Mouse (Mus musculus) heart, adult 2 months (tissue): Measurements from ENCODE around the gene Ly6f. TPM values are rescaled to one million over a fixed set of nuclear protein-coding genes. Genes with fewer than 3 reads are reported as not detected.
"Not testable (repeated sequence)": the region's sequence is repeated elsewhere in the genome, so short reads cannot be mapped to it uniquely, and the experiment has no call there.

ENCODE experiments used
- DNase-seq, 2 experiments: peaks; one replicate each; pipeline ENCODE4 v3.0.0; 2021
- H3K27ac ChIP-seq: fragments of 200-600 bp; 2 replicates; pipeline ENCODE4 v1.8.1; 2022
- H3K27me3 ChIP-seq: fragments of 200-500 bp; 2 replicates; pipeline ENCODE4 v1.6.1; 2012; ENCODE audit warnings: mild to moderate bottlenecking, low read length, inconsistent platforms, mixed read lengths; ENCODE audit not compliant: control insufficient read depth, insufficient read depth
- H3K36me3 ChIP-seq: fragments of 200-500 bp; 2 replicates; pipeline ENCODE4 v1.6.1; 2012; ENCODE audit warnings: low read length, inconsistent platforms; ENCODE audit not compliant: control insufficient read depth, insufficient read depth
- H3K4me1 ChIP-seq: fragments of 200-500 bp; 2 replicates; pipeline ENCODE4 v1.6.1; 2011; ENCODE audit warnings: low read length; ENCODE audit not compliant: control insufficient read depth, insufficient read depth
- H3K4me3 ChIP-seq: fragments of 200-600 bp; 2 replicates; pipeline ENCODE4 v1.8.1; 2022
- H3K79me2 ChIP-seq: fragments of 200-500 bp; replicated peaks from 2 replicates; pipeline ENCODE4 v1.6.1; 2012; ENCODE audit warnings: mild to moderate bottlenecking, inconsistent platforms, low read length, moderate library complexity, mixed read lengths; ENCODE audit not compliant: control insufficient read depth, insufficient read depth
- H3K9ac ChIP-seq: fragments of 200-500 bp; 2 replicates; pipeline ENCODE4 v1.6.1; 2012; ENCODE audit warnings: low read depth, mild to moderate bottlenecking, control low read depth, inconsistent platforms, low read length, mixed read lengths
- CTCF ChIP-seq: fragments of 200-600 bp; IDR thresholded peaks from 2 replicates; pipeline ENCODE4 v1.8.1; 2022; ENCODE audit warnings: antibody characterized with exemption, mild to moderate bottlenecking, moderate library complexity
- EP300 ChIP-seq: fragments of 200-500 bp; IDR thresholded peaks from 2 replicates; pipeline ENCODE4 v1.6.1; 2011; ENCODE audit warnings: low read depth, low read length, control low read depth; ENCODE audit not compliant: insufficient read depth
- POLR2A ChIP-seq: fragments of 200-500 bp; IDR thresholded peaks from 2 replicates; pipeline ENCODE4 v1.6.1; 2011; ENCODE audit warnings: mild to moderate bottlenecking, low read depth, low read length, control low read depth; ENCODE audit not compliant: insufficient read depth
- WGBS: fragments of 180-500 bp; shearing (Covaris S2); methylation state at CpG from one replicate; pipeline ENCODE4 v1.1.7; 2018; 5-methylcytosine and 5-hydroxymethylcytosine counted together
- intact Hi-C: fragments of 180-260 bp; cut with DNase I; formaldehyde crosslinking; loops from one replicate; pipeline ENCODE4 v1.15.1; 2025
- polyA plus RNA-seq: library from polyadenylated mRNA; depleted of rRNA; stranded (reverse); fragments of >200 nt; gene quantifications from 2 replicates; pipeline ENCODE4 v1.2.3, GENCODE M21; 2012
- total RNA-seq, 2 experiments: library from RNA; stranded (reverse); gene quantifications; 2 replicates each; pipeline ENCODE4 v1.2.3; 2021

The Ly6f gene
- total and polyA plus RNA-seq, 3 experiments, result not detected

GRCm38 (mm10) chr15:75271891-75272290 is 3.7 kb downstream of the Ly6f start:
- no peaks in the 10 kb centered on the region for H3K4me1 ChIP-seq
- no peak overlapping the region for H3K9ac ChIP-seq
- intact Hi-C loops, result no loop called here
- DNase-seq, result no peak
- H3K27ac ChIP-seq, result no peak overlapping the region
- H3K79me2 ChIP-seq, result no peaks in the 10 kb centered on the region
- no peaks in the 10 kb centered on the region for H3K36me3 ChIP-seq
- no peaks in the 10 kb centered on the region for H3K27me3 ChIP-seq
- 54% methylated on average over 3 of the region's 3 CpGs for WGBS
- no peak for TF ChIP-seq POLR2A
- no peak for TF ChIP-seq EP300
- no peak for TF ChIP-seq CTCF
- H3K4me3 ChIP-seq, result no peak overlapping the region

DNA sequence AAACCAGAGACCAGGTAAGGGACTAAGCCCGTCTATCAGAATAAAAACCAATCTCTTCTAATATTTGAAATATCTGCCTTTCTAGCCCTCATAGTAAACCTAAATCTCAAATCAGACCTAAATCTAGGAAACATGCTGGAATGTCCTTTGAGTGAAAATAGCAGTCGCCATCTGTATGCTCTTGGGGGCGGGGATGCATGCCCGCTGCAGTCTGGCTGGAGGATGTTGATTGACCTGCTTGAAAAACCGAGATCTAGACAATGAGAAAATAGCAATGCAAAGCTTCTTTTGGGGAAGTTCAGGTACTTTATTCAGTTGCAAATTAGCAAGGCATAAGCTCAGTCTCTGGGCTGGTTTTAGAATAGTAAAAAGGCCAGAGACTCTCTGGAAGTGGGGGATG is 13.8 kb downstream of the Ly6f start:
- H3K36me3 ChIP-seq, H3K27ac ChIP-seq, H3K27me3 ChIP-seq, H3K4me1 ChIP-seq, intact Hi-C loops, DNase-seq, H3K9ac ChIP-seq, H3K4me3 ChIP-seq, H3K79me2 ChIP-seq: not testable (repeated sequence)
- WGBS, result 71% methylated on average over 5 of the region's 5 CpGs

- H3K4me3 ChIP-seq, H3K4me1 ChIP-seq, H3K27me3 ChIP-seq, H3K9ac ChIP-seq, H3K27ac ChIP-seq, intact Hi-C loops, DNase-seq, H3K36me3 ChIP-seq, H3K79me2 ChIP-seq: not testable (repeated sequence)
- WGBS, result 74% methylated on average over 4 of the region's 4 CpGs
These were observed 18.3 kb downstream of the Ly6f start for GRCm38 (mm10) chr15:75286512-75286911.

GRCm38 (mm10) chr15:75292377-75292776 is 24.2 kb downstream of the Ly6f start:
- Histone ChIP-seq H3K27me3 (no peaks in the 10 kb centered on the region), H3K27ac (no peak overlapping the region), H3K4me1 (no peaks in the 10 kb centered on the region), H3K36me3 (no peaks in the 10 kb centered on the region), H3K4me3 (no peak overlapping the region), H3K9ac (no peak overlapping the region), H3K79me2 (no peaks in the 10 kb centered on the region)
- no peak for DNase-seq
- intact Hi-C loops, result no loop called here
- TF ChIP-seq POLR2A, result no peak
- no peak for TF ChIP-seq EP300
- no peak for TF ChIP-seq CTCF
- 82% methylated on average over 1 of the region's 1 CpGs for WGBS

DNA sequence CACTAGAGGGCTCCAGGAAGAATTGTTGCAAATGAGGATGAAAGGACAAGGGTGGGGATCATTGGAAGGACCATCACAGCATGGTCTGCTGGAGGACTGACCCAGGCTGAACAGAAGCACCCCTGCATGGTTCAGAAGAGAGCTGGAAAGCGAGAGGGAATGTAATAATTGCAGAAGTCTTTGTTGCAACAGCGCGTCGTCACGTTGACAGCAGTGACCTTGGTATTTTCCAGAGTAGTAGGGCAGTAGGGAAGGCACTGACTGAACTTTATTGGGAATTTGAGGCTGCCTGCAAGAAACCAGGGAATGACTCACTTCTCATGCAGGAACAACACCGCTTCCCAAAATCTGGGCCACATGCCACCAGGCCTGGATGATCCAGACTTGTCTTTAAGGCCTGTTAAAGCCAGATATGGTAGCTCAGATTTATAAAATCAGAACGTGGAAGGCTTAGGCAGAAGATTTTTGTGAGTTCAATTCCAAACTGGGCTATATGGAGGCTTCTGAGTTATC is 25.7 kb downstream of the Ly6f start:
- TF ChIP-seq CTCF, result no peak
- Histone ChIP-seq H3K9ac (no peak overlapping the region), H3K27me3 (no peaks in the 10 kb centered on the region), H3K36me3 (no peaks in the 10 kb centered on the region), H3K27ac (no peak overlapping the region), H3K79me2 (no peaks in the 10 kb centered on the region), H3K4me3 (no peak overlapping the region), H3K4me1 (no peaks in the 10 kb centered on the region)
- no peak for DNase-seq
- 78% methylated on average over 7 of the region's 7 CpGs for WGBS
- intact Hi-C loops, result no loop called here

GRCm38 (mm10) chr15:75306101-75306500 is 37.9 kb downstream of the Ly6f start:
- whole genome bisulfite sequencing, result 42% methylated on average over 1 of the region's 1 CpGs
- no peaks in the 10 kb centered on the region for H3K79me2 ChIP-seq

GRCm38 (mm10) chr15:75309186-75309585 is 41.0 kb downstream of the Ly6f start:
- 73% methylated on average over 4 of the region's 4 CpGs for WGBS
- H3K27ac ChIP-seq, result no peak overlapping the region
- no peaks in the 10 kb centered on the region for H3K4me1 ChIP-seq

More at GRCm38 (mm10) chr15:75306101-75306500, 37.9 kb downstream of the Ly6f start:
- TF ChIP-seq EP300 (no peak), CTCF (no peak), POLR2A (no peak)
- no peak overlapping the region for H3K9ac ChIP-seq
- H3K27ac ChIP-seq, result no peak overlapping the region
- no peak for DNase-seq
- H3K27me3 ChIP-seq, result no peaks in the 10 kb centered on the region
- H3K4me1 ChIP-seq, result no peaks in the 10 kb centered on the region
- intact Hi-C loops, result no loop called here
- H3K36me3 ChIP-seq, result no peaks in the 10 kb centered on the region
- H3K4me3 ChIP-seq, result no peak overlapping the region

More at GRCm38 (mm10) chr15:75309186-75309585, 41.0 kb downstream of the Ly6f start:
- no peak for TF ChIP-seq EP300
- no peak for TF ChIP-seq POLR2A
- TF ChIP-seq CTCF, result no peak
- no peaks in the 10 kb centered on the region for H3K36me3 ChIP-seq
- no peak overlapping the region for H3K9ac ChIP-seq
- DNase-seq, result no peak
- no peak overlapping the region for H3K4me3 ChIP-seq
- intact Hi-C loops, result no loop called here
- no peaks in the 10 kb centered on the region for H3K27me3 ChIP-seq
- no peaks in the 10 kb centered on the region for H3K79me2 ChIP-seq
